Mouse (Mus musculus) lung, postnatal 0 days (tissue): ENCODE results near the gene Sdk1.

Source experiments
- CTCF ChIP-seq: IDR thresholded peaks from 2 replicates; pipeline ENCODE4 v1.5.1; 2016; ENCODE audit warnings: antibody characterized with exemption, mild to moderate bottlenecking
- EP300 ChIP-seq: IDR thresholded peaks from 2 replicates; pipeline ENCODE4 v1.6.1; 2016; ENCODE audit warnings: antibody characterized with exemption, mild to moderate bottlenecking, control low read depth

DNA sequence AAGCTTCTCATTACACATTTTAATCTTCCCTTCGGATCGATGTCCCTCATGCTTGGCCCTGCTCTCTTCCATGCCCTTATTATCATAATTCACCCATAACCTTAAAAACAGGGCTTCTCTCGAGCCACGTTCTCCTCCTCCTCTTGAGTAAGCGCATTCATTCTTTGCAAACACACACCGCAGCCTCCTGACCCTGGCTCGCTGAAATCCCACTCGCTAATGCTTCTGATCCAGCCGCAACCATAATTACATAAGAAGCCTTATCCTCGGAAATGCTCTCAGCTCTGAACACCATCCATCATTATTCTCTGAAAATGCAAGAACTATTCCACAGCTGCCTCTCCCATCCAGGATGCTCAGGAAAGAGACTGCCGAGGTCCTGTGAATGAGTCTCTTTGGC is 866.1 kb downstream of the Sdk1 start:
- TF ChIP-seq CTCF (no peak), EP300 (no peak)
